Mouse (Mus musculus) forebrain, embryonic 10.5 days (tissue): ENCODE data around the gene Gsdma2. TPM values are rescaled to one million over a fixed set of nuclear protein-coding genes. Genes with fewer than 3 reads are reported as not detected.
"Not testable (repeated sequence)": the region's sequence is repeated elsewhere in the genome, so short reads cannot be mapped to it uniquely, and the experiment has no call there.

Experiments
- DNase-seq: peaks from one replicate; pipeline ENCODE4 v3.0.0-alpha.2; 2017; ENCODE audit warnings: low spot score; ENCODE audit errors: extremely low spot score
- H3K27ac ChIP-seq: fragments of 300-500 bp; sonication (generic); 2 replicates; pipeline ENCODE4 v1.5.1; 2016; ENCODE audit warnings: mild to moderate bottlenecking
- H3K27me3 ChIP-seq: fragments of 300-500 bp; sonication (generic); 2 replicates; pipeline ENCODE4 v1.6.1; 2016; ENCODE audit warnings: mild to moderate bottlenecking; ENCODE audit not compliant: poor library complexity, severe bottlenecking
- H3K36me3 ChIP-seq: fragments of 300-500 bp; sonication (generic); replicated peaks from 2 replicates; pipeline ENCODE4 v1.6.1; 2016; ENCODE audit warnings: mild to moderate bottlenecking, moderate library complexity
- H3K4me1 ChIP-seq: fragments of 300-500 bp; sonication (generic); 2 replicates; pipeline ENCODE4 v1.6.1; 2016
- H3K4me3 ChIP-seq: fragments of 300-500 bp; sonication (generic); 2 replicates; pipeline ENCODE4 v1.5.1; 2016; ENCODE audit warnings: mild to moderate bottlenecking, moderate library complexity
- H3K9me3 ChIP-seq: fragments of 300-500 bp; sonication (generic); 2 replicates; pipeline ENCODE4 v1.6.1; 2016; ENCODE audit warnings: mild to moderate bottlenecking, moderate library complexity
- WGBS: fragments of 180-500 bp; shearing (Covaris S2); methylation state at CpG from one replicate; pipeline ENCODE4 v1.1.7; 2016; 5-methylcytosine and 5-hydroxymethylcytosine counted together
- polyA plus RNA-seq: library from polyadenylated mRNA; unstranded; fragments of >200 nt; fragmentation: Nextera tagmentation; extraction: Ambion mirVana; gene quantifications from 2 replicates; pipeline ENCODE4 v1.2.1, GENCODE M21; 2016

The Gsdma2 gene
- not detected in 2 replicates for polyA plus RNA-seq

DNA sequence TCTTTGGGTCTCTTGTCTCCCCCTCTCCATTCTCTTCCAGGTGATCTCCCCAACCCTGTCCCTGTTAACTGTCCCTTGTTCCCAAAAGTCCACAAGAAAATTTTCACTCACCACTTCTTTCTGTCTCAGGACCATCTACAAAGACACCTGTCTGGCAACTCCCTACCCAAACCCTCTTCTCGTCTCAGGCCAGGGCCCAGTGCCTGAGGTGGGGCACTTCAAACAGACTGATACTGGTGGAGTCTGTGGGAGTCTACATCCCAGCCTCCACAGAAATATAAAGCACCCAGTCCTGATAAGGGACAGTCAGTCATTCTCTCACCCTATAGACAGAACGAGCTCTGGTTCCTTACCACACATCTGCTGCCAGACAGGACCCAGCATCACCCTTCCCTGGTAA is at the start of gene Gsdma2:
TSS of gene Gsdma2 (plus strand) at position 301 of the 400 bp plus-strand sequence.
- no peaks in the 10 kb centered on the region for H3K36me3 ChIP-seq
- no peaks in the 10 kb centered on the region for H3K4me1 ChIP-seq
- DNase-seq: no peak
- H3K4me3 ChIP-seq: no peak within 1 kb of the TSS
- WGBS: 64% methylated on average over 2 of the region's 2 CpGs
- no peak within 1 kb of the TSS for H3K27ac ChIP-seq
- H3K9me3 ChIP-seq: no peaks in the 10 kb centered on the region
- no peaks in the 10 kb centered on the region for H3K27me3 ChIP-seq

DNA sequence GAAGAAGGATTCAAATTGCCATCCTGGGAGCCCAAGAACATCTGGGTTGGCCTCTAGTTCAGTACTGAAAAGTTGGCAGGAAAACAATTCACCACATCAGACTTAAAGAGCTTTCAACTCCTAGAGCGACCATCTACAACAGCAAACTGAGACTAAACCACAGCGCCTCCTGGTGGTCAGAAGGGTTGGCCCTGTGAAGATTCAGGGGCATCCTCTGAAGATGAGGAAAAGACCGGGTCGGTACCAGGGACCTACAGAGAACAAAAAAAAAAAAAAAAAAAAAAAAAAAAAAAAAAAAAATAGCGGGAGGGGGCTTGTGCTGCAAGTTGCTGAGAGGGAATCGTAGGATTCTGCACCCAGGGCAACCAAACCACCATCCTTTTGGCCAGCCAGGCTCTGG is 49.2 kb upstream of the Gsdma2 start:
- Histone ChIP-seq H3K27me3 (peaks cover 44% of the 10 kb centered on the region), H3K4me1 (peaks cover 18% of the 10 kb centered on the region), H3K27ac (no peak overlapping the region), H3K9me3 (no peaks in the 10 kb centered on the region), H3K36me3 (no peaks in the 10 kb centered on the region), H3K4me3 (no peak overlapping the region)
- peak; percentile 59 for DNase-seq
- 37% methylated on average over 6 of the region's 6 CpGs for WGBS

- Histone ChIP-seq H3K4me3 (no peak within 1 kb of the TSS), H3K27ac (0 out of 2 replicates have a peak within 1 kb of the TSS, but pooled peaks have one; percentile 35), H3K9me3 (no peaks in the 10 kb centered on the region), H3K27me3 (peaks cover 42% of the 10 kb centered on the region), H3K4me1 (peaks cover 24% of the 10 kb centered on the region), H3K36me3 (no peaks in the 10 kb centered on the region)
- DNase-seq: no peak
- 91% methylated on average over 8 of the region's 8 CpGs for WGBS
Measured at GRCm38 (mm10) chr11:98597991-98598390, 48.6 kb upstream of the Gsdma2 start, which contains the start of gene Lrrc3c. Gene Lrrc3c, plus strand, starts transcription at chr11:98598291.

- WGBS: 72% methylated on average over 18 of the region's 18 CpGs
- Histone ChIP-seq H3K4me3 (no peak overlapping the region), H3K9me3 (no peaks in the 10 kb centered on the region), H3K27ac (0 out of 2 replicates have a peak overlapping the region, but pooled peaks have one; percentile 35), H3K4me1 (peaks cover 24% of the 10 kb centered on the region), H3K36me3 (no peaks in the 10 kb centered on the region), H3K27me3 (peaks cover 42% of the 10 kb centered on the region)
- no peak for DNase-seq
Measured at GRCm38 (mm10) chr11:98598851-98599290, 47.7 kb upstream of the Gsdma2 start.

DNA sequence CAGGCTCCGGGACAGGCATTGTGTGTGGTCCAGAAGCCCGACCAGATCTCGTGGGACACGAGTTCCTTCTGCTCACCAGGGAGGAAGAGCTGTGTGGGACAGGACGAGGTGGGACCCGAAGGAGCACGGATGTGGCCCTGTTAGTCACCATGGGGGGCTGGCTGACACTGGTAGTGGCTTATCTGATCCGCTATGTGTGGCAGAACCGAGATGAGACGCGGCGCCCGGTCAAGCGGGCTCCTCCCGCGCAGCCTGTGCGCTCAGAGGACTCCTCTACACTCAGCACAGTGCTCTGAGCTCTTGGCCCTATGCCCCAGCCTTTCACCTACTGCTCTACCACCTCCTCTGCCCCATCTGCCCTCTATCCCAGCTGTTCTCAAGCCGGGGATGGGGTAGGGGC is 47.3 kb upstream of the Gsdma2 start:
- Histone ChIP-seq H3K36me3 (no peaks in the 10 kb centered on the region), H3K27ac (0 out of 2 replicates have a peak overlapping the region, but pooled peaks have one; percentile 35), H3K9me3 (no peaks in the 10 kb centered on the region), H3K27me3 (peaks cover 42% of the 10 kb centered on the region), H3K4me3 (no peak overlapping the region), H3K4me1 (peaks cover 24% of the 10 kb centered on the region)
- WGBS: 43% methylated on average over 18 of the region's 18 CpGs
- DNase-seq: no peak

GRCm38 (mm10) chr11:98602090-98602690 is 44.4 kb upstream of the Gsdma2 start:
- DNase-seq: peak; percentile 73
- WGBS: under 1% methylated on average over 20 of the region's 20 CpGs
- peak overlapping the region; percentile 75 for H3K27ac ChIP-seq
- no peaks in the 10 kb centered on the region for H3K9me3 ChIP-seq
- peaks cover 24% of the 10 kb centered on the region for H3K4me1 ChIP-seq
- peaks cover 42% of the 10 kb centered on the region for H3K27me3 ChIP-seq
- H3K36me3 ChIP-seq: no peaks in the 10 kb centered on the region
- H3K4me3 ChIP-seq: peak overlapping the region; percentile 53

- no peak overlapping the region for H3K27ac ChIP-seq
- no peaks in the 10 kb centered on the region for H3K9me3 ChIP-seq
- DNase-seq: no peak
- H3K27me3 ChIP-seq: peaks cover 29% of the 10 kb centered on the region
- WGBS: 90% methylated on average over 2 of the region's 2 CpGs
- no peaks in the 10 kb centered on the region for H3K36me3 ChIP-seq
- peaks cover 20% of the 10 kb centered on the region for H3K4me1 ChIP-seq
- H3K4me3 ChIP-seq: no peak overlapping the region
Measured at GRCm38 (mm10) chr11:98603953-98604352, 42.6 kb upstream of the Gsdma2 start.

DNA sequence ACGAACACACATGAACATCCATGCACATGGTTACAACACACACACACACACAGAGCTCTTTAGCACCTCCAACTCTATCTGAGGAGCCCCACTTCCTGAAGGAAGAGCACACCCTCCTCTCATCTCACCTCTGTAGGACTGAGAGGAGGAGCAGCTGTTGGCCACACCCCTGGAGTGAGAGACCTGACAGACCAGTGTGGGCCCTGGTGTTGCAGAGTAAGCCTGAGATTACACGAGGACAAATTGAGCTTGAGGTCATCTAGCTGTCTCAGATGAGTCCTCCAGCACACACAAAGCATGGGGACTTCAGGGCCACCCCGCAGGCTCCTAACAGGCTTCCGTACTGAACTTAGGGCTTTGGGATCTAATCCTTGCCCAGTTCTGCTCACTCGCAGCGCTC is 41.6 kb upstream of the Gsdma2 start:
- H3K27ac ChIP-seq, H3K9me3 ChIP-seq, DNase-seq, H3K4me3 ChIP-seq, H3K36me3 ChIP-seq: not testable (repeated sequence)
- Histone ChIP-seq H3K4me1 (peaks cover 15% of the 10 kb centered on the region), H3K27me3 (peaks cover 20% of the 10 kb centered on the region)
- 74% methylated on average over 6 of the region's 6 CpGs for WGBS

- Histone ChIP-seq H3K27ac (no peak overlapping the region), H3K27me3 (0 out of 2 replicates have a peak, but pooled peaks cover 1% of the 10 kb centered on the region), H3K36me3 (no peaks in the 10 kb centered on the region), H3K4me3 (no peak overlapping the region), H3K4me1 (peaks cover 12% of the 10 kb centered on the region), H3K9me3 (no peaks in the 10 kb centered on the region)
- 12% methylated on average over 3 of the region's 3 CpGs for WGBS
- DNase-seq: no peak
Measured at GRCm38 (mm10) chr11:98606763-98607162, 39.8 kb upstream of the Gsdma2 start.

DNA sequence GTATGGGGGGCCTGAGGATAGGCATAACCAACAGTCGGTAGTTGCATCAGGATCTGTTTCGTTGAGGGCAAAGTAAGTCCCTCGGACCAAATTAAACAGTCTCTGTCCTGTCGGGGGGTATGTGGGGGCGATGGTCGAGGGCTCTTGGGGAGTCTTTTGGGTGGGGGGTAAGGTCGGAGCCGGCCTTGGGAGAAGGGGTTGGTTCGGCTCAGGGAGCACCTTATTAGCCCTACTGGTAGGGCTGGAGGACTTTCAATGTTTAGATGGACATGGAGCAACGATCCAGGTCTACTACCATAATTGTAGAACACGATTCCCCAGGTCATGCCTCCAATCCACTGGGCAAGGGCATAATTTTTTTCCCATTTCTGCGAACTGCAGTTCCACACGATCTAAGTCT is 25.8 kb upstream of the Gsdma2 start:
- no peaks in the 10 kb centered on the region for H3K27me3 ChIP-seq
- WGBS: 92% methylated on average over 13 of the region's 13 CpGs
- H3K36me3 ChIP-seq: no peaks in the 10 kb centered on the region
- DNase-seq: no peak
- H3K4me3 ChIP-seq: no peak overlapping the region
- H3K27ac ChIP-seq: no peak overlapping the region
- H3K4me1 ChIP-seq: no peaks in the 10 kb centered on the region
- H3K9me3 ChIP-seq: peaks cover 27% of the 10 kb centered on the region

GRCm38 (mm10) chr11:98623981-98624380 is 22.6 kb upstream of the Gsdma2 start:
- not testable (repeated sequence) for H3K4me1 ChIP-seq, DNase-seq, H3K36me3 ChIP-seq, H3K27ac ChIP-seq, H3K4me3 ChIP-seq, H3K27me3 ChIP-seq
- H3K9me3 ChIP-seq: peaks cover 27% of the 10 kb centered on the region
- WGBS: 81% methylated on average over 6 of the region's 6 CpGs

- not testable (repeated sequence) for H3K36me3 ChIP-seq, H3K4me1 ChIP-seq, DNase-seq, H3K27me3 ChIP-seq, H3K4me3 ChIP-seq, H3K27ac ChIP-seq
- H3K9me3 ChIP-seq: peaks cover 27% of the 10 kb centered on the region
- WGBS: 84% methylated on average over 2 of the region's 2 CpGs
Measured at GRCm38 (mm10) chr11:98624381-98624780, 22.2 kb upstream of the Gsdma2 start.

DNA sequence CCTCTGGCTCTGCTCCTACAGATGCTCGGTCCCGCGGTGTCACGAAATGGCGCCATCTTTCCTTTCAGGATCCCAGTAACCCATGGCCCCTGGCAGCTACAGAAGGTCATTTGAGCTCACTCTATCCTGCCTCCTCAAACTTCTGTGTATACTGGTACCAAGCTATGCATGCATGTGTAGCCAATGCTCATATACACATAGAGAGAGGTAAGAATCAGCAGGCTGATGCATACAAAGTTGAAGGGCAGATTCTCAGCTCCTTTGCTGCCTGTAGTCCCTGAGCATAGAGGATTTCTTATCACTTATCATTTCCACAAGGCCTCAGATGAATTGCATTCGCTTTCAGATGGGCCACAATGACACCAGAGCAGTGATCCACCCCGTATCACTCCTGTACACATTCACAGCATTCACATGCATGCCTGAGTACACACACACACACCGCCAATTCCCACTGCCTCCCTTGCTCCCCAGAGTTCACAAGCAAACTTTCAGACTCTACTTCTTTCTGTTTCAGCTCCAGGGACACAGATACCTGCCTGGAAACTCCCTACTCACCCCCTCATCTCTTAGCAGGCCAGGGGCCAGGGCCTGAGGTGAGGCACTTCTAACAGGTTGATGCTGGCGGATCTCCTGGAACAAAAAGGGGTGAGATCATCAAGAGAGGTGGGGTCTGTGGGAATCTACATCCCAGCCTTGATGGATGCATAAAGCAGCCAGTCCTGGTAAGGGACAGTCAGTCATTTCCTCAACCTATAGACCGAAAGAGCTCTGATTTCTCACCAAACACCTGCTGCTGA is 20.7 kb upstream of the Gsdma2 start, which contains the start of the genes Gm12355 and Gsdma3:
TSS of gene Gm12355 (minus strand) at position 51 of the 800 bp plus-strand sequence.
TSS of gene Gsdma3 (plus strand) at position 750 of the 800 bp plus-strand sequence.
- Histone ChIP-seq H3K9me3 (peaks cover 25% of the 10 kb centered on the region), H3K27ac (no peak within 1 kb of the TSS), H3K27me3 (no peaks in the 10 kb centered on the region), H3K4me3 (no peak within 1 kb of the TSS), H3K36me3 (no peaks in the 10 kb centered on the region), H3K4me1 (no peaks in the 10 kb centered on the region)
- no peak for DNase-seq
- WGBS: 90% methylated on average over 10 of the region's 10 CpGs
